Mouse (Mus musculus) lung, adult 18-20 months (tissue): ENCODE data around the gene Elmo3.
A peak's percentile ranks its signal among the peaks of the same experiment; 100 is the strongest.
"Not testable (repeated sequence)": the region's sequence is repeated elsewhere in the genome, so short reads cannot be mapped to it uniquely, and the experiment has no call there.

Experiments
- DNase-seq, 2 experiments: peaks; one replicate each; pipeline ENCODE4 v3.0.0; 2022; ENCODE audit warnings: mixed read lengths in 2 of 2

The Elmo3 gene

GRCm38 (mm10) chr8:105276292-105277120 is 28.9 kb upstream of the Elmo3 start:
- peak; percentile 67 to 73 for DNase-seq

GRCm38 (mm10) chr8:105278911-105279334 is 26.5 kb upstream of the Elmo3 start:
- peak; percentile 89 to 92 for DNase-seq

- DNase-seq = no peak
These were observed 24.8 kb upstream of the Elmo3 start for GRCm38 (mm10) chr8:105280567-105280966.

- DNase-seq = no peak
These were observed 23.6 kb upstream of the Elmo3 start for GRCm38 (mm10) chr8:105281821-105282220.

- no peak for DNase-seq
These were observed 23.2 kb upstream of the Elmo3 start for GRCm38 (mm10) chr8:105282239-105282638.

GRCm38 (mm10) chr8:105283074-105283473 is 22.3 kb upstream of the Elmo3 start:
- peak; percentile 65 to 69 for DNase-seq

- no peak for DNase-seq
These were observed 19.9 kb upstream of the Elmo3 start for GRCm38 (mm10) chr8:105285514-105285913.

- no peak for DNase-seq
These were observed 18.5 kb upstream of the Elmo3 start for GRCm38 (mm10) chr8:105286907-105287306.

GRCm38 (mm10) chr8:105288231-105288630 is 17.2 kb upstream of the Elmo3 start:
- no peak for DNase-seq

GRCm38 (mm10) chr8:105288958-105289732 is 16.3 kb upstream of the Elmo3 start:
- peak; percentile 92 to 94 for DNase-seq

- DNase-seq = peak; percentile 37 to 47
These were observed 15.5 kb upstream of the Elmo3 start, which contains the start of gene 4931428F04Rik for GRCm38 (mm10) chr8:105289805-105290460. Gene 4931428F04Rik (minus strand): TSS chr8:105289864.

- DNase-seq = peak; percentile 85 to 91
These were observed 14.7 kb upstream of the Elmo3 start for GRCm38 (mm10) chr8:105290554-105291314.

GRCm38 (mm10) chr8:105291364-105291763 is 14.0 kb upstream of the Elmo3 start:
- DNase-seq = not testable (repeated sequence)

- DNase-seq = not testable (repeated sequence)
These were observed 13.6 kb upstream of the Elmo3 start for GRCm38 (mm10) chr8:105291802-105292201.

- no peak for DNase-seq
These were observed 12.9 kb upstream of the Elmo3 start for GRCm38 (mm10) chr8:105292471-105292870.

GRCm38 (mm10) chr8:105293405-105293804 is 12.0 kb upstream of the Elmo3 start:
- DNase-seq = no peak

GRCm38 (mm10) chr8:105294776-105295175 is 10.6 kb upstream of the Elmo3 start:
- peak in 1 of 2 experiments; percentile 45 for DNase-seq

- DNase-seq = no peak
These were observed 10.1 kb upstream of the Elmo3 start for GRCm38 (mm10) chr8:105295256-105295655.

- peak; percentile 40 to 45 for DNase-seq
These were observed 9.4 kb upstream of the Elmo3 start, which contains the start of gene Exoc3l for GRCm38 (mm10) chr8:105295895-105296573. Gene Exoc3l (minus strand): TSS chr8:105296101.

GRCm38 (mm10) chr8:105297511-105298192 is 7.7 kb upstream of the Elmo3 start, which contains the start of gene E2f4:
Gene E2f4 (plus strand): TSS chr8:105297663.
- DNase-seq = peak; percentile 93 to 95
